Mouse (Mus musculus): Measurements from ENCODE around the gene Atic. TPM values are rescaled to one million over a fixed set of nuclear protein-coding genes. Genes with fewer than 3 reads are reported as not detected.

Atic gene
- polyA plus RNA-seq, 1 experiment from 2014 or later = 51.7 TPM

GRCm38 (mm10) chr1:71594268-71594667 is 37.3 kb downstream of the Atic start:
- 89% methylated on average over 2 of the region's 2 CpGs for WGBS
- H3K36me3 ChIP-seq = peaks cover 86% of the 10 kb centered on the region
- H3K4me1 ChIP-seq = no peaks in the 10 kb centered on the region
- H3K27me3 ChIP-seq = no peaks in the 10 kb centered on the region
- H3K4me2 ChIP-seq (replicated peaks) = no peak overlapping the region
- H3K4me3 ChIP-seq (replicated peaks) = no peak overlapping the region
- no peaks in the 10 kb centered on the region for H3K9me3 ChIP-seq (replicated peaks)
- H3K9ac ChIP-seq = no peak overlapping the region
- no peak for ATAC-seq (ENCODE audit: insufficient number of reproducible peaks, low FRiP score, low TSS enrichment, low read depth)
- no peak overlapping the region for H3K27ac ChIP-seq (replicated peaks)

- no peaks in the 10 kb centered on the region for H3K9me3 ChIP-seq (replicated peaks)
- WGBS = 69% methylated on average over 4 of the region's 4 CpGs
- no peak for ATAC-seq (ENCODE audit: insufficient number of reproducible peaks, low FRiP score, low TSS enrichment, low read depth)
- no peak overlapping the region for H3K4me2 ChIP-seq (replicated peaks)
- H3K27ac ChIP-seq (replicated peaks) = no peak overlapping the region
- no peak overlapping the region for H3K9ac ChIP-seq
- H3K36me3 ChIP-seq = peaks cover 84% of the 10 kb centered on the region
- no peak overlapping the region for H3K4me3 ChIP-seq (replicated peaks)
- H3K27me3 ChIP-seq = no peaks in the 10 kb centered on the region
- H3K4me1 ChIP-seq = no peaks in the 10 kb centered on the region
Measured at GRCm38 (mm10) chr1:71595365-71595764, 38.4 kb downstream of the Atic start.

- H3K27me3 ChIP-seq = no peaks in the 10 kb centered on the region
- no peak overlapping the region for H3K27ac ChIP-seq (replicated peaks)
- WGBS = 79% methylated on average over 2 of the region's 2 CpGs
- no peak for ATAC-seq (ENCODE audit: insufficient number of reproducible peaks, low FRiP score, low TSS enrichment, low read depth)
- H3K4me3 ChIP-seq (replicated peaks) = no peak overlapping the region
- H3K9me3 ChIP-seq (replicated peaks) = no peaks in the 10 kb centered on the region
- H3K9ac ChIP-seq = no peak overlapping the region
- no peak overlapping the region for H3K4me2 ChIP-seq (replicated peaks)
- no peaks in the 10 kb centered on the region for H3K4me1 ChIP-seq
- H3K36me3 ChIP-seq = peaks cover 81% of the 10 kb centered on the region
Measured at GRCm38 (mm10) chr1:71605751-71606150, 48.8 kb downstream of the Atic start.

- Histone ChIP-seq H3K36me3 (peaks cover 83% of the 10 kb centered on the region), H3K4me1 (no peaks in the 10 kb centered on the region), H3K4me2 (replicated peaks) (no peak overlapping the region), H3K27me3 (no peaks in the 10 kb centered on the region), H3K4me3 (replicated peaks) (no peak overlapping the region), H3K27ac (replicated peaks) (no peak overlapping the region), H3K9ac (no peak overlapping the region), H3K9me3 (replicated peaks) (no peaks in the 10 kb centered on the region)
- 95% methylated on average over 8 of the region's 8 CpGs for WGBS
- ATAC-seq (ENCODE audit: insufficient number of reproducible peaks, low FRiP score, low TSS enrichment, low read depth) = no peak
Measured at GRCm38 (mm10) chr1:71606600-71607325, 49.8 kb downstream of the Atic start.

GRCm38 (mm10) chr1:71609057-71609775 is 52.3 kb downstream of the Atic start:
- H3K36me3 ChIP-seq = peaks cover 85% of the 10 kb centered on the region
- no peaks in the 10 kb centered on the region for H3K4me1 ChIP-seq
- H3K27me3 ChIP-seq = no peaks in the 10 kb centered on the region
- H3K4me2 ChIP-seq (replicated peaks) = no peak overlapping the region
- no peak for ATAC-seq (ENCODE audit: insufficient number of reproducible peaks, low FRiP score, low TSS enrichment, low read depth)
- no peak overlapping the region for H3K4me3 ChIP-seq (replicated peaks)
- no peaks in the 10 kb centered on the region for H3K9me3 ChIP-seq (replicated peaks)
- WGBS = 92% methylated on average over 37 of the region's 37 CpGs
- no peak overlapping the region for H3K27ac ChIP-seq (replicated peaks)
- no peak overlapping the region for H3K9ac ChIP-seq

- no peak for ATAC-seq (ENCODE audit: insufficient number of reproducible peaks, low FRiP score, low TSS enrichment, low read depth)
- Histone ChIP-seq H3K4me2 (replicated peaks) (no peak overlapping the region), H3K9ac (no peak overlapping the region), H3K27ac (replicated peaks) (no peak overlapping the region), H3K27me3 (no peaks in the 10 kb centered on the region), H3K36me3 (peaks cover 83% of the 10 kb centered on the region), H3K9me3 (replicated peaks) (no peaks in the 10 kb centered on the region), H3K4me1 (no peaks in the 10 kb centered on the region), H3K4me3 (replicated peaks) (no peak overlapping the region)
- WGBS = 88% methylated on average over 5 of the region's 5 CpGs
Measured at GRCm38 (mm10) chr1:71609916-71610315, 53.0 kb downstream of the Atic start.

- no peak for ATAC-seq (ENCODE audit: insufficient number of reproducible peaks, low FRiP score, low TSS enrichment, low read depth)
- no peak overlapping the region for H3K9ac ChIP-seq
- H3K4me2 ChIP-seq (replicated peaks) = no peak overlapping the region
- H3K4me1 ChIP-seq = no peaks in the 10 kb centered on the region
- H3K4me3 ChIP-seq (replicated peaks) = no peak overlapping the region
- H3K9me3 ChIP-seq (replicated peaks) = no peaks in the 10 kb centered on the region
- H3K27me3 ChIP-seq = no peaks in the 10 kb centered on the region
- no peak overlapping the region for H3K27ac ChIP-seq (replicated peaks)
- H3K36me3 ChIP-seq = peaks cover 83% of the 10 kb centered on the region
- 96% methylated on average over 21 of the region's 21 CpGs for WGBS
Measured at GRCm38 (mm10) chr1:71612256-71612655, 55.3 kb downstream of the Atic start.

- Histone ChIP-seq H3K4me3 (replicated peaks) (no peak overlapping the region), H3K9me3 (replicated peaks) (no peaks in the 10 kb centered on the region), H3K27me3 (no peaks in the 10 kb centered on the region), H3K27ac (replicated peaks) (no peak overlapping the region), H3K4me1 (no peaks in the 10 kb centered on the region), H3K36me3 (peaks cover 87% of the 10 kb centered on the region), H3K9ac (no peak overlapping the region), H3K4me2 (replicated peaks) (no peak overlapping the region)
- ATAC-seq (ENCODE audit: insufficient number of reproducible peaks, low FRiP score, low TSS enrichment, low read depth) = no peak
- WGBS = 84% methylated on average over 8 of the region's 8 CpGs
Measured at GRCm38 (mm10) chr1:71614545-71615246, 57.7 kb downstream of the Atic start.

GRCm38 (mm10) chr1:71621526-71621925 is 64.6 kb downstream of the Atic start:
- no peak overlapping the region for H3K9ac ChIP-seq
- no peak overlapping the region for H3K4me2 ChIP-seq (replicated peaks)
- H3K27ac ChIP-seq (replicated peaks) = no peak overlapping the region
- H3K36me3 ChIP-seq = peaks cover 86% of the 10 kb centered on the region
- H3K4me1 ChIP-seq = no peaks in the 10 kb centered on the region
- no peak for ATAC-seq (ENCODE audit: insufficient number of reproducible peaks, low FRiP score, low TSS enrichment, low read depth)
- no peak overlapping the region for H3K4me3 ChIP-seq (replicated peaks)
- 84% methylated on average over 2 of the region's 2 CpGs for WGBS
- H3K27me3 ChIP-seq = no peaks in the 10 kb centered on the region
- no peaks in the 10 kb centered on the region for H3K9me3 ChIP-seq (replicated peaks)

- no peaks in the 10 kb centered on the region for H3K27me3 ChIP-seq
- no peaks in the 10 kb centered on the region for H3K4me1 ChIP-seq
- no peaks in the 10 kb centered on the region for H3K9me3 ChIP-seq (replicated peaks)
- peaks cover 85% of the 10 kb centered on the region for H3K36me3 ChIP-seq
- no peak overlapping the region for H3K4me3 ChIP-seq (replicated peaks)
- no peak overlapping the region for H3K4me2 ChIP-seq (replicated peaks)
- no peak overlapping the region for H3K9ac ChIP-seq
- no peak overlapping the region for H3K27ac ChIP-seq (replicated peaks)
- ATAC-seq (ENCODE audit: insufficient number of reproducible peaks, low FRiP score, low TSS enrichment, low read depth) = no peak
- WGBS = 93% methylated on average over 6 of the region's 6 CpGs
Measured at GRCm38 (mm10) chr1:71623625-71624024, 66.7 kb downstream of the Atic start.
